Mouse (Mus musculus) cerebellum, adult 9-10 months (tissue): ENCODE data around the gene Inpp5e.
A peak's percentile ranks its signal among the peaks of the same experiment; 100 is the strongest.

ENCODE experiments used
- DNase-seq: peaks from one replicate; pipeline ENCODE4 v3.0.0; 2022

The Inpp5e gene

GRCm38 (mm10) chr2:26360772-26361171 is 48.2 kb downstream of the Inpp5e start, which contains the start of gene Card9:
Gene Card9 (minus strand): TSS chr2:26360918.
- DNase-seq = no peak

DNA sequence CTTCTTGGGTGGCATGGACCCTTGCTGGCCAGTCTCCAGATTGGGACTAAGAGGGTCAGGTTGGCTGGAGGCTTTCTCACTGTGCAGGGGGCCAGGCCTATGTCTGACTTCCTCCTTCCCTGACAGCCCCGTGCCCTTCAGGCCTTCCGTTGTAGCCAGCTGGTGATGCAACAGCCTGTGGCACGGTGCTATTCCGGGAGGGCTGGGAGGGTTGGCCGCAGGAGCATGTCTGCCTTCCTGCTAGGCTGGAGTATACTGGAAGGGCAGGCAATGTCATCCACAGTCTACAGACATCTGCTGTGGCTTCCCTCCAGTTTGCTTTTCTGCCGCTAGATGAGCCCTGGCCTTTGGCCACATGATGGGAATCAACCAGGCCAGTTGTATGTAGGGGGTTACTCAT is 49.0 kb downstream of the Inpp5e start:
- no peak for DNase-seq

DNA sequence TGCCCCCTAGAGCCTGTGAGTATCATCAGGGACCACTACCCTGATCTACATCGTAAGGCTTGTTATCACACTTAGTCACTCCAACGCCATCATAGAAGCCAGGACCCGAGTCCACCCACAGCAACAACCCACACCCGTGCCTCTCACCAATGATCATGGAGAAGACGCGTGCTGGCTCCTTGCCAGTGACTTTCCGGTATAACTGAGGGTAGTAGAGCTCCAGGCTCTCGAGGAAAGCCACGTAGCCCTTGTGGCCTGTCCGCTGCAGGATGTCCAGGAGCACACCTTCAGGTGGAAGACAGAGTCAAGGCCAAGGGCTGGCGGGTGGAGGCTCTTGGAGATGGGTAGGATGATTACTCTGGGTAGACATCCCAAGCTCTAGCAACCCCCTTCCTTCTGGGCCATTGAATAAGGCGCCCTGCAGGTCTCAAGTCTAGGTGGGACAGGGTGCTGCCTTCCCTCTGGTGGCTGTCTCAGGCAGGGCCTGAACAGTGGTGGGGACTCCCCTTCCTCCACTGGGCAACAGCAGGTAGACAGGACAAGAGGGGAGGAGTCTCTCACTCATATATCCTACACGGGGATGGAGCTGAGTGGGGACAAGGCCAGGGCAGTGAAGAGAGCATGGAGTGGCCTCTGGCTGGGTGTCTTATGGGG is 50.2 kb downstream of the Inpp5e start:
- no peak for DNase-seq

DNA sequence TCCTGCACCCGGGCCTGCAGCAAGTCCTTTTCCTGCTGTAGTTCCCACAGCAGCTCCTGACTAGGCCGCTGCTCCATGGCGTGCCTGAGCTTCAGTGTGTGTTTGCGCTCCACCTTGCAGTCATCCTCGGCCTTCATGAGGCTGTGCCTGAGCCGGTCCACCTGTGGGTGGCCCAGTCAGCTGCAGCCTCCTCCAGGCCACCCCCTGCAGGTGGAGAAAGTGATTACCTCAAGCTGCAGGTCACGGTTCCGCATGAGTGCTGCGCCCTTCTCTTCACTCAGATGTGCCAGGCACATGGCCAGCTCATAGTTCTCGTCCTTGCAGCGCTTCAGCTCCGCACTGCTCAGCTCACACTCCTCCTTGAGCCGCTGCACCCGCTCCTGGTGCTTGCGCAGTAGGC is 51.5 kb downstream of the Inpp5e start:
- no peak for DNase-seq

DNA sequence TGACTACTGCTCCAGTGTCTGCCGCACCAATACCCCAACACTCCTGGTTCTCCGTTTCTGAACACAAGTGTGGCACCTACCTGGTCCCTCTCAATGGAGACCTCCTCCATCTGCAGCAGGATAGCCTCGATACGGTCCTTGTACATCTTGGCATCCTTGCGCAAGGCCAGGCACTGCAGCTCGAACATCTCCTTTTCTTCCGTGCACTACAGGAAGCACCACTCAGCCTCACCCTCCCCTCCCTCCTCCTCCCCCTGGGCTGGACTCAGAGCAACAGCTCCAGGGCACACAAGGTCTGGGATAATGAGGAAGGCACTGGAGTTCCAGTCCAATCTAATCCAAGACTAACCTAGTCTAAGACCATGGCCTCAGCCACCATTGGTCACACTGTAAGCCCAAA is 52.3 kb downstream of the Inpp5e start:
- no peak for DNase-seq

DNA sequence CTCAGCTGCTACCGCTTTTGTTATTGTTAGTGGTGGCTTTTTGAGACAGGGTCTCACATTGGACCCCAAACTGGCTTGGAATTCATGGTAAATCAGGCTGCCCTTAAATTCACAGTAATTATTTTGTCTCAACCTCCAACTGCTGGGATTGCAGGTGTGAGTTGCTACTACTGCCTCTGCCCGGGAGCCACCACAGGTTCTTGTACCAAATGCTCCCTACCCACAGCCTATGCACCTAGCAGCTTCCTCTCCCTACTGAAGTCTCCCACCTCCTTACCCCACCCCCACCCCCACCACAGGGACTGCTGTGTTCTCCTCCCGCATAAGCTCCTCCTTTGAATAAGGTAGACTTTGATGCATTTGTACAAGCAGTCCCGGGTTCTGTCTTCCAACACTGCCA is 52.8 kb downstream of the Inpp5e start:
- DNase-seq = no peak

DNA sequence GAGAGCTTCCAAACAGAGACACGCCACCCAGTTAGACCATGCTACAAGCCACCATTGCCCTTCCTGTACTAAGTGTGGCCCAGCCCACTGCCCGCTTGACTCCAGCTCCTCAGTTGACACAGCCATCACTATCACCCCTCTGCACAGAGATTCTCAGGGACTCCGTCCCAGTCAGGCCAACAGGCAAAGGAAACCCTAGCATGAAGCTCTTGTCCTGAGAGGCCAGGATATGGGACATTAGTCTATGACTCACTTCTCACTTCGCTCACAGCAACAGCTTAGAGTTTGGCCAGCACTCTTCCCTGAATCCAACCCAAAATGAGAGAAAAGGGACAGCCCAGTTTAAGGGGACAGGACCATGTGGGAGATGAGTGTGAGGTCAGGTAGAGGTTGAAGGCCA is 54.6 kb downstream of the Inpp5e start:
- no peak for DNase-seq

GRCm38 (mm10) chr2:26353066-26353980 is 55.7 kb downstream of the Inpp5e start:
- peak; percentile 72 for DNase-seq

DNA sequence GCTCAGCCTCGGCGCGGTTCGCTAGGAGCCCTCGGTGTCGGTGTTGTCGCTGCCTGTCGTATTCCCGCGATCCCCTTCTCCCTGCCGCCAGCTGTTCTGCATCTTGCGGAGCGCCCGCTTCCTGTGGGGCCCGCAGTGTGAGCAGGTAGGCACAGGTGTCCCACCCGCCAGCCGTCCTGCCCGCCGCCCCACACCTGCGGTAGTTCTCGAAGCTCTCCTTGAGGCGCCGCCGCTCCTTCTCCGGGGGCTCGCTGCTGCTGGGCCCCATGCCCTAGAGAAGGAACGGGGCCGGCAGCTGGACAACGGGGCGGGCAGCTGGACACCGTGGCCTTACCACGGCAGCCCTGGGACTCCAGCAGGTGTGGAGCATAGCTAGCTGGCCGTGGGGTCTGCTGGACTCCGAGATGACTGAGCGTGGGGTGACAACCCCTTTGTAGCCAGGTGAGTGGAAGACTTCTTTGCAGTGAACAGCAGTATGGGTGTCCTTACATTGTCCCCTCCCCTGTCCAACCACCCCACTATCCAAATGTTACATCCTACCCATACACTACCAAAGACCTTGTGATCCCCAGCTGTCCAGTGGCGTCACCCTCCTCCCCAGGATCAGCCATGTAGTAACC is 56.6 kb downstream of the Inpp5e start:
- DNase-seq = peak; percentile 65

DNA sequence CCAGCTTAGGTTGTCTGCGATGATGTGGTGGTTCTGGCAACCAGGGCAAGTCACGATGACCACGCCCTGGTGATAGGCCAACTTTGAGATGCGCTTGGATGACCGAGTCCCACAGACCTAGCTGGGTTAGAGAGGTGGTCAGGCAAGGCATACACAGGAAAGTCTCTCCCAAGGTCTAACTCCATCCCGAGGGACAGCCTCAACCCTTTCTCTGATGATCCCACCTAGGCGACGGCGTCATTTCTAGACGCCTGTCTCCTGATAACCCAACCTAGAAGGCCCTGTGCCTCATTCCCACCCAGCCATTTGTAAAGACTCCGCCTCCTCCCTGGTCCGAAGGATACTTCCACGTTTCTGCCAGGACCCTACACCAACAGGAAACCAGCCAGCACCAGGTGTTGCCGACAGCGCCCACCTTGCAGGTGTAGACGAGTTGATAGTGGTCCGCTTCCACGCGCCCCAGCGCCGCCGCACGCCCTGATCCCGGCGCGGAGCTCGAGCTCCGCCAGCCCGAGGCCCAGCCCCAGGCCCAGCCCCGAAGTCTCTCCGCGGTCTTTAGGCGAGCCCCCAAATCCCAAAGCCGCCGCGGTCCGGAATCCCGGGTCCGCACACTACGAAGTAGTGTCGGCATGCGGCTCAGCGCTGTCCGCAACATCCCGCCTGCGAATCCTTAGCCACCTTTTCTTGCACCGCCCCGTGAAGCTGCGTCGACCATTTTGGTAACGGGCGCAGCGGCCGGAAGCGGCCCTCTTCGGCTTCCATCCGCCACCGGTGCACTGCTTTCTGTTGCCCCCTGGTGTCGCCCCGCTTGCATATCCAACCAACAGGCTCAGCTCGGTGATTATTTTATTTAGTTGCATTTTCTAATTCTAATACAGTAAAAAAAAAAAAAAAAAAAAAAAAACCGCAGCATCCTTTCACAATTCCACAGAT is 57.4 kb downstream of the Inpp5e start, which contains the start of gene Dnlz:
Gene Dnlz (minus strand): TSS at position 753 of the 933 bp plus-strand sequence.
- peak; percentile 93 for DNase-seq

- no peak for DNase-seq
Observed at GRCm38 (mm10) chr2:26348241-26348640, 60.8 kb downstream of the Inpp5e start.
